Mouse (Mus musculus): ENCODE measurements around the gene Pak2. TPM values are rescaled to one million over a fixed set of nuclear protein-coding genes. Genes with fewer than 3 reads are reported as not detected.

Gene Pak2
- polyA plus RNA-seq, 1 experiment from 2014 or later = 37.5 TPM

DNA sequence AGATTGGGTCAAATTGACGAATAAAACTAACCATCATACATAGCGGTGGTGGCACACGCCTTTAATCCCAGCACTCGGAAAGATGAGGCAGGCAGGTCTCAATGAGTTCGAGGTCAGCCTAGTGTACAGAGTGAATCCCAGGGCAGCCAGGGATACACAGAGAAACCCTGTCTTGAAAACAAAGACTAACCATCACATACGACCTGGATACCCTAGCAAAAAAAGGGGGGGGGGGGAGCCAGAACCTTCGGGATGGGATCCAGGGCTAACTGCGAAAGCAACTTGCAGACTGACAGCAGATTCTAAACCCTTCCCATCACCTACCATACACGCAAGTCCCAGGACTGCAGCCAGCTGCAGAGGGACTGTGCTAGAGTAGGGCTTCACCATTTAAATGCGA, 35.3 kb upstream of the Pak2 start:
- H3K9me3 ChIP-seq (replicated peaks; ENCODE audit: control insufficient read depth, low read length, poor library complexity, severe bottlenecking) = no peaks in the 10 kb centered on the region
- no peak overlapping the region for H3K4me3 ChIP-seq (ENCODE audit: low read depth, low read length)
- H3K9ac ChIP-seq (ENCODE audit: low read depth, low read length) = no peak overlapping the region
- no peak overlapping the region for H3K27ac ChIP-seq (ENCODE audit: low read length)
- H3K36me3 ChIP-seq (ENCODE audit: control insufficient read depth, insufficient read depth, low read length) = peaks cover 3% of the 10 kb centered on the region; the same call in 1 of the 2 replicates
- WGBS = 88% methylated on average over 10 of the region's 10 CpGs
- H3K4me2 ChIP-seq (ENCODE audit: low read length) = no peak overlapping the region
- ATAC-seq = no peak
- no peaks in the 10 kb centered on the region for H3K27me3 ChIP-seq (ENCODE audit: control insufficient read depth, insufficient read depth, low read depth, low read length)
- peaks cover 4% of the 10 kb centered on the region for H3K4me1 ChIP-seq (ENCODE audit: control insufficient read depth, insufficient read depth, low read length)

DNA sequence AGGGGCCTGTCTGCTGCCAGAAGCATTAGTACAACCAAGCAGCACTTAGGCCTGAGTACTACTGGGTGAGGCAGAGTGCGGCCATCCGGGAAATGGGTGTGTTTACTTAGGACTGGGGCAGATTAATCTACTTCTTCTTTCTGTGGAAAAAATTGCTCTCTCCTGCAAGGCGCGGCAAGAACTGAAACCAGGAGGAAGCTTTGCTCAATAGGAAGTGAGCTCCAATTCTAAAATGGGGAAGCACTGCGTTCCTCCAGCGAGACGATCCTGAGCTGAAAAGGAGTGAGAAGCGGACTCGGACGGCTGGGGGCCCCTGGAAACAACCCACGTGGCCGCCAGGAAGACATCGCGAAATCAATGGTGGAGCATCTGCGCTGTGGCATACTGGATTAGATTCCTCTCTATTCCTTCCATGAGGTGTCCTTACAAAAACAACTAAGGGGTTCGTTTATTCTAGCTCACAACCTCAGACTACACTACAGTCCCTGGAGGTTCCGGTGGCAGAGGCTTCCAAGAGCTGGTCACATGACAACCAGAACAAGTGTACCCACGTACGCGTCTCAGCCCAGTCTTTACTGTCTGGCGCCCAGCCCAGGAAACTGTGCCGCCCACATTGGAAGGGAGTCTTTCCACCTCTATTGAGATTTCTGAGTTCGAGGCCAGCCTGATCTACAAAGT, 34.5 kb upstream of the Pak2 start:
- Histone ChIP-seq H3K4me1 (ENCODE audit: control insufficient read depth, insufficient read depth, low read length) (peaks cover 4% of the 10 kb centered on the region), H3K27me3 (ENCODE audit: control insufficient read depth, insufficient read depth, low read depth, low read length) (no peaks in the 10 kb centered on the region), H3K36me3 (ENCODE audit: control insufficient read depth, insufficient read depth, low read length) (peaks cover 7% of the 10 kb centered on the region), H3K4me2 (ENCODE audit: low read length) (no peak overlapping the region), H3K27ac (ENCODE audit: low read length) (no peak overlapping the region), H3K9ac (ENCODE audit: low read depth, low read length) (no peak overlapping the region), H3K9me3 (replicated peaks; ENCODE audit: control insufficient read depth, low read length, poor library complexity, severe bottlenecking) (no peaks in the 10 kb centered on the region), H3K4me3 (ENCODE audit: low read depth, low read length) (no peak overlapping the region)
- WGBS = 71% methylated on average over 23 of the region's 23 CpGs
- ATAC-seq = no peak

DNA sequence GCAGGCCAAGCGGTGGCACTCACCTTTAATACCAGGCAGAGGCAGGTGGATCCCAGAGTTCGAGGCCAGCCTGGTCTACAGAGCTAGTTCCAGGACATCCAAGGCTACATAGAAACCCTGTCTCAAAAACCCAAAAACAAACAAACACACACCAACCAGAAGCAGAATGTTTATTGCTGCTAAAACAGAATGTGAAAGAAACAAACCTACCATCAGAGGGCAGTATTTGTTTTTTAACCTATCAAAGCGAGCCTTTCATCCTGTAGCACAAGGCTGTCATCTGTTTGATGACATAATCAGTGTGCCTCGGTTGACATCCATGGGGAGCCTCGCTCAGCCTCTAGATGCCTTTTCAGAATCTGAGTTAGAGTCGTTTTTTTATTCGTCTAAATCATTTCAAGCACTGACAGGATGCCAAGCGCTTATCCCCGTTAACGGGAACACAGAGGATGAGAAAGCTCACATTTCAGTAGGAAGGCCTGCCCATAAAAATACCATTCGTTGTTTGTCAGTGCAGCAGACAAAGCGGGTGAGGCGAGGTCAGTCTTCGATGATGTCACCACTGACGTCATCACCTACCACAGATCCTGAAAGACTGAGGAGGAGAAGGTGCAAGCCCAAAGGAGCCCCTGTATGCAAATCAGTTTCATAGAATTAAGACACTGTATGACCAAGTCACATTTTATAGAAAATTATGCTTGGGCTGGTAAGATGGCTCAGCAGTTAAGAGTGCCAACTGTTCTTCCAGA, 32.0 kb upstream of the Pak2 start:
- H3K27me3 ChIP-seq (ENCODE audit: control insufficient read depth, insufficient read depth, low read depth, low read length) = no peaks in the 10 kb centered on the region
- 79% methylated on average over 15 of the region's 15 CpGs for WGBS
- no peak for ATAC-seq
- H3K9me3 ChIP-seq (replicated peaks; ENCODE audit: control insufficient read depth, low read length, poor library complexity, severe bottlenecking) = no peaks in the 10 kb centered on the region
- H3K36me3 ChIP-seq (ENCODE audit: control insufficient read depth, insufficient read depth, low read length) = peaks cover 22% of the 10 kb centered on the region
- H3K4me2 ChIP-seq (ENCODE audit: low read length) = no peak overlapping the region
- peaks cover 4% of the 10 kb centered on the region for H3K4me1 ChIP-seq (ENCODE audit: control insufficient read depth, insufficient read depth, low read length)
- H3K9ac ChIP-seq (ENCODE audit: low read depth, low read length) = no peak overlapping the region
- no peak overlapping the region for H3K4me3 ChIP-seq (ENCODE audit: low read depth, low read length)
- H3K27ac ChIP-seq (ENCODE audit: low read length) = no peak overlapping the region

DNA sequence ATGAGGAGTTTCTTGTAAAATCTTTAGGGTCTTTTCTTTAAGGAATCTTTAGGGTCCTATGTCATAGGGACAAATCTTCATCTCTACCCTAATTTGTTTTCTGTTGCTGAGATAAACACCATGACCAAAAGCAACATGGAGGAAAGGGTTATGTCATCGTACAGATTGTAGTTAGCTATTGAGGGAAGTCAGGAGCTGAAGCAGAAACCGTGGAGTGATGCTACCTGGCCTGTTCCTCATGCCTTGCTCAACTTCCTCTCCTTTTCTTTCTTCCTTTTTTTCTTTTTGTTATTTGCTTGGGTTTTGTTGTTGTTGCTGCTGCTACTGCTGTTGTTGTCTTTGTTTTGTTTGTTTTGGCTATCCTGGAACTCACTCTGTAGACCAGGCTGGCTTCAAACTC, 29.4 kb upstream of the Pak2 start:
- H3K4me3 ChIP-seq (ENCODE audit: low read depth, low read length) = no peak overlapping the region
- H3K27me3 ChIP-seq (ENCODE audit: control insufficient read depth, insufficient read depth, low read depth, low read length) = no peaks in the 10 kb centered on the region
- no peak overlapping the region for H3K9ac ChIP-seq (ENCODE audit: low read depth, low read length)
- no peak for ATAC-seq
- peaks cover 31% of the 10 kb centered on the region for H3K36me3 ChIP-seq (ENCODE audit: control insufficient read depth, insufficient read depth, low read length)
- no peak overlapping the region for H3K27ac ChIP-seq (ENCODE audit: low read length)
- WGBS = 89% methylated on average over 2 of the region's 2 CpGs
- H3K4me1 ChIP-seq (ENCODE audit: control insufficient read depth, insufficient read depth, low read length) = no peaks in the 10 kb centered on the region
- no peak overlapping the region for H3K4me2 ChIP-seq (ENCODE audit: low read length)
- no peaks in the 10 kb centered on the region; the same call in 1 of the 2 replicates for H3K9me3 ChIP-seq (replicated peaks; ENCODE audit: control insufficient read depth, low read length, poor library complexity, severe bottlenecking)

DNA sequence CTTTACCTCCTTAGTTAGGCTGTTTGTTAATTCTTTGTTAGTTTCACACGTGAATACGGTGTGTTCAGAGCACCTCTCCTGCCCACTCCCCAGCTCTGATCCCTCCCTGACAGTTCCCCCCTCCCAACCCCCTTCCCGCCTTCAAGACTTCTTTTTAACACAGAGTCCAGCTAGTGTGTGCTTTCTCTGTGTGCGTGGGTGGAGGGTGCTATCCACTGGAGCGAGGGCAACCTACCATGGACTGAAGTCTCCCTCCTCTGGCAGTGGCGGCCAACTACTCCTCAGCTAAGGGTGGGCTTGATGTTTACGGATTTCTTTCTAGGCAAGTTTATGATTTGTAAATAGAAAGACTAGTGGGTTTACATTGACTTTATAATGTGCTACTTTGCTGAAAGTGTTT, 29.0 kb upstream of the Pak2 start:
- Histone ChIP-seq H3K4me2 (ENCODE audit: low read length) (no peak overlapping the region), H3K36me3 (ENCODE audit: control insufficient read depth, insufficient read depth, low read length) (peaks cover 35% of the 10 kb centered on the region), H3K27me3 (ENCODE audit: control insufficient read depth, insufficient read depth, low read depth, low read length) (no peaks in the 10 kb centered on the region), H3K27ac (ENCODE audit: low read length) (no peak overlapping the region), H3K4me1 (ENCODE audit: control insufficient read depth, insufficient read depth, low read length) (no peaks in the 10 kb centered on the region), H3K4me3 (ENCODE audit: low read depth, low read length) (no peak overlapping the region), H3K9me3 (replicated peaks; ENCODE audit: control insufficient read depth, low read length, poor library complexity, severe bottlenecking) (no peaks in the 10 kb centered on the region; the same call in 1 of the 2 replicates), H3K9ac (ENCODE audit: low read depth, low read length) (no peak overlapping the region)
- WGBS = 84% methylated on average over 7 of the region's 7 CpGs
- ATAC-seq = no peak

DNA sequence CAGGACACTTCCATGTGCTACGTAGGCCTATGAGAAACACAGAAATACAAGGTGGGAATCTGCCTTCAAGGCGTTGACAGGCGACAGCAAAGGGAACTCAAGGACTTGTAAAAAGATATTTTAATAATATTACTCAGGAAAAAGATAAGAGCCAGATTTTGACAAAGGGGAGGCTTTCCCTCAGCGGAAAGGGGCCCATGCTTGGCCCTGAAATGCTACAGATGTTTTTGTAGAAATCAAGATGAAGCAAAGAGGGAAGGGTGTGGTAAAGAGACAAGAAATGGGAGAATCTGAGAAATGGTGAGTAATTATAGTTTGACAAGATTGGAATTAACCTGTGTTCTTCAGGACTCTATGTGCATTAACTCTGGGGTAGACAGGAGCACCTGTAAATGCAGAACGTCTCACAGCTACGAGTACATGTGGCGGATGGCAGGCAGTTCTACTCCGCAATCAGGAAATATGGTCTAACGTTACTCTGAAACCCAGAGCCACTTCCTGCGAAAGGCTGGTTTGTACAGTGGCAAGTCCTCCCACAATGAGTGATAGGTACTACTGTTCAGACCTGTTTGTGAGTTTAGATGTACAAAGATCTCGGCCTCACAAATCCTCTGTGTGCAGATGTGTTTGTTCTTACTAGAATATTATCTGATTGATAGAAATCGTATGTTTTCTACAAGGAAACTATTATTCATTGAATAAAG, 28.4 kb upstream of the Pak2 start:
- H3K9me3 ChIP-seq (replicated peaks; ENCODE audit: control insufficient read depth, low read length, poor library complexity, severe bottlenecking) = no peaks in the 10 kb centered on the region; the same call in 1 of the 2 replicates
- no peak overlapping the region for H3K4me2 ChIP-seq (ENCODE audit: low read length)
- H3K36me3 ChIP-seq (ENCODE audit: control insufficient read depth, insufficient read depth, low read length) = peaks cover 35% of the 10 kb centered on the region
- H3K9ac ChIP-seq (ENCODE audit: low read depth, low read length) = no peak overlapping the region
- H3K4me3 ChIP-seq (ENCODE audit: low read depth, low read length) = no peak overlapping the region
- 95% methylated on average over 12 of the region's 12 CpGs for WGBS
- H3K4me1 ChIP-seq (ENCODE audit: control insufficient read depth, insufficient read depth, low read length) = no peaks in the 10 kb centered on the region
- no peak for ATAC-seq
- H3K27me3 ChIP-seq (ENCODE audit: control insufficient read depth, insufficient read depth, low read depth, low read length) = no peaks in the 10 kb centered on the region
- no peak overlapping the region for H3K27ac ChIP-seq (ENCODE audit: low read length)

DNA sequence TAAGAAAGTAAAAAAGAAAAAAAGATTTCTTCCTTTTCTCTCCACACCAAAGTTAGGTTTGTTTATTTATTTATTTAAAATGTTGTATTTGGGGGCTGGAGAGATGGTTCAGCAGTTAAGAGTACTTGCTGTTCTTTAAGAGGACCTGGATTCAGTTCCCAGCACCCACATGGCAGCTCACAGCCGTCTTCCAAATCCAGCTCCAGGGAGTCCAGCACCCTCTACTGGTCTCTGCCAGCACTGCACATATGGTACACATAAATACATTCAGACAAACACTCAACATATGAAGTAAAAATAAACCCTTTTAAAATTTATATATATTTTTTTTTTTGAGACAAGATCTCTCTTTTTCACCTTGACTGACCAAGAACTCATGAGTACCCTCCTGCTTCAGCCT, 26.6 kb upstream of the Pak2 start:
- Histone ChIP-seq H3K4me3 (ENCODE audit: low read depth, low read length) (no peak overlapping the region), H3K36me3 (ENCODE audit: control insufficient read depth, insufficient read depth, low read length) (peaks cover 35% of the 10 kb centered on the region)

DNA sequence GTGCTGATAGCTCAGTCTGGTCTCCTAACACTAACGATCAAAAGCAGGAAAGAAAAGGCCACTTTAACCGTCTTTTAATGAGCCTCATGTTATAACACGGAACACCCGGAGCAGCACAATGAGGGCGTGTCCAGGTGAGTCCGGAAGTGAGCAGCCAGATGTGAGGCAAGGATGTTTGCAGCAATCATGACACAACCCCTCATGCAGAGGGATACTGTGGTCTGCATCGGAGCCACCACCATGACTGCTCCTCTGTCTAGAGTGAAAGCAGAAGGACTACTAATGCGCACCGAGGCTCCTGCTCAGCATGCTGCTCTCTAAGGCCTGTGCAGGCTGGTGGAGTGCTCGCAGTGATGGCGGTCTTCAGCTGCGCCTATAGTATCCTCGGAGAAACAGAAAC, 23.2 kb upstream of the Pak2 start:
- Histone ChIP-seq H3K27me3 (ENCODE audit: control insufficient read depth, insufficient read depth, low read depth, low read length) (no peaks in the 10 kb centered on the region), H3K9me3 (replicated peaks; ENCODE audit: control insufficient read depth, low read length, poor library complexity, severe bottlenecking) (no peaks in the 10 kb centered on the region; the same call in 1 of the 2 replicates), H3K9ac (ENCODE audit: low read depth, low read length) (no peak overlapping the region), H3K27ac (ENCODE audit: low read length) (no peak overlapping the region), H3K4me3 (ENCODE audit: low read depth, low read length) (no peak overlapping the region), H3K36me3 (ENCODE audit: control insufficient read depth, insufficient read depth, low read length) (peaks cover 22% of the 10 kb centered on the region), H3K4me1 (ENCODE audit: control insufficient read depth, insufficient read depth, low read length) (peaks cover 14% of the 10 kb centered on the region), H3K4me2 (ENCODE audit: low read length) (no peak overlapping the region)
- WGBS = 96% methylated on average over 13 of the region's 13 CpGs
- no peak for ATAC-seq

More for the DNA sequence above, 26.6 kb upstream of the Pak2 start:
- H3K27me3 ChIP-seq (ENCODE audit: control insufficient read depth, insufficient read depth, low read depth, low read length) = no peaks in the 10 kb centered on the region
- H3K4me1 ChIP-seq (ENCODE audit: control insufficient read depth, insufficient read depth, low read length) = no peaks in the 10 kb centered on the region
- H3K9ac ChIP-seq (ENCODE audit: low read depth, low read length) = no peak overlapping the region
- no peak for ATAC-seq
- H3K9me3 ChIP-seq (replicated peaks; ENCODE audit: control insufficient read depth, low read length, poor library complexity, severe bottlenecking) = no peaks in the 10 kb centered on the region; the same call in 1 of the 2 replicates
- H3K27ac ChIP-seq (ENCODE audit: low read length) = no peak overlapping the region
- no peak overlapping the region for H3K4me2 ChIP-seq (ENCODE audit: low read length)
- 97% methylated on average over 1 of the region's 1 CpGs for WGBS
